Mouse (Mus musculus) heart, postnatal 0 days (tissue): Measurements from ENCODE around the gene Rapgef1. TPM values are rescaled to one million over a fixed set of nuclear protein-coding genes. Genes with fewer than 3 reads are reported as not detected.

ENCODE experiments used
- ATAC-seq: fragments of 200-750 bp; cut with Nextera tagmentation; 2 replicates; pipeline ENCODE4 v1.8.0; 2017; ENCODE audit warnings: low read depth, moderate number of reproducible peaks, moderate library complexity; ENCODE audit not compliant: insufficient read depth
- DNase-seq: peaks from one replicate; pipeline ENCODE4 v3.0.0-alpha.2; 2016; ENCODE audit warnings: low spot score
- H3K27ac ChIP-seq: fragments of 300-500 bp; sonication (generic); 2 replicates; pipeline ENCODE4 v1.5.1; 2014; ENCODE audit warnings: low read depth, mild to moderate bottlenecking
- H3K27me3 ChIP-seq: fragments of 300-500 bp; sonication (generic); 2 replicates; pipeline ENCODE4 v1.6.1; 2014; ENCODE audit warnings: low read length, mixed read lengths; ENCODE audit not compliant: control insufficient read depth, insufficient read depth
- H3K36me3 ChIP-seq: fragments of 300-500 bp; sonication (generic); replicated peaks from 2 replicates; pipeline ENCODE4 v1.6.1; 2014; ENCODE audit warnings: low read length, mixed read lengths; ENCODE audit not compliant: control insufficient read depth, insufficient read depth
- H3K4me1 ChIP-seq: fragments of 300-500 bp; sonication (generic); 2 replicates; pipeline ENCODE4 v1.6.1; 2014; ENCODE audit warnings: antibody characterized with exemption; ENCODE audit not compliant: control insufficient read depth, insufficient read depth
- H3K4me2 ChIP-seq: fragments of 300-500 bp; sonication (generic); 2 replicates; pipeline ENCODE4 v1.6.1; 2014; ENCODE audit warnings: low read depth, mild to moderate bottlenecking, low read length, moderate library complexity
- H3K4me3 ChIP-seq: fragments of 300-500 bp; sonication (generic); 2 replicates; pipeline ENCODE4 v1.5.1; 2014; ENCODE audit warnings: low read depth, low read length
- H3K9ac ChIP-seq: fragments of 300-500 bp; sonication (generic); replicated peaks from 2 replicates; pipeline ENCODE4 v1.6.1; 2014; ENCODE audit warnings: low read depth, low read length, mixed read lengths
- H3K9me3 ChIP-seq: fragments of 300-500 bp; sonication (generic); replicated peaks from 2 replicates; pipeline ENCODE4 v1.6.1; 2016; ENCODE audit warnings: low read length; ENCODE audit not compliant: control insufficient read depth
- CTCF ChIP-seq: IDR thresholded peaks from 2 replicates; pipeline ENCODE4 v1.5.1; 2016; ENCODE audit warnings: antibody characterized with exemption, control low read depth, low read depth
- EP300 ChIP-seq: IDR thresholded peaks from 2 replicates; pipeline ENCODE4 v1.6.1; 2016; ENCODE audit warnings: antibody characterized with exemption, low read depth
- WGBS: fragments of 180-500 bp; shearing (Covaris S2); extraction: QIAGEN DNeasy Blood & Tissue Kit; methylation state at CpG from one replicate; pipeline ENCODE4 v1.1.7; 2014; 5-methylcytosine and 5-hydroxymethylcytosine counted together
- polyA plus RNA-seq: library from polyadenylated mRNA; unstranded; fragments of >200 nt; fragmentation: Nextera tagmentation; extraction: Ambion mirVana; gene quantifications from 2 replicates; pipeline ENCODE4 v1.2.1, GENCODE M21; 2015
- total RNA-seq: library from RNA; depleted of rRNA; stranded (reverse); fragments of >200 nt; gene quantifications from 2 replicates; pipeline ENCODE4 v1.2.3, GENCODE M21; 2014; ENCODE audit warnings: low replicate concordance

Gene Rapgef1
- total and polyA plus RNA-seq, 2 experiments from 2014 or later, result 9.0 to 47.6 TPM

- Histone ChIP-seq H3K9ac (no peak overlapping the region), H3K4me1 (peaks cover 47% of the 10 kb centered on the region), H3K27me3 (no peaks in the 10 kb centered on the region), H3K9me3 (no peaks in the 10 kb centered on the region), H3K36me3 (no peaks in the 10 kb centered on the region), H3K4me3 (no peak overlapping the region), H3K4me2 (no peak overlapping the region), H3K27ac (peak overlapping the region; percentile 77; the same call in 1 of the 2 replicates)
- peak; percentile 5; the same call in 1 of the 2 replicates for TF ChIP-seq CTCF
- no peak for TF ChIP-seq EP300
- 48% methylated on average over 5 of the region's 5 CpGs for WGBS
- DNase-seq (no peak), ATAC-seq (no peak)
These were observed 15.0 kb downstream of the Rapgef1 start for GRCm38 (mm10) chr2:29634541-29634940.

GRCm38 (mm10) chr2:29635966-29636507, 16.5 kb downstream of the Rapgef1 start:
- no peak overlapping the region for H3K27ac ChIP-seq
- peaks cover 40% of the 10 kb centered on the region for H3K4me1 ChIP-seq
- TF ChIP-seq CTCF (no peak), EP300 (no peak)
- no peak overlapping the region for H3K4me3 ChIP-seq
- no peaks in the 10 kb centered on the region for H3K36me3 ChIP-seq
- DNase-seq (no peak), ATAC-seq (no peak)
- H3K9ac ChIP-seq, result no peak overlapping the region
- WGBS, result 80% methylated on average over 5 of the region's 5 CpGs
- no peaks in the 10 kb centered on the region for H3K9me3 ChIP-seq
- H3K4me2 ChIP-seq, result no peak overlapping the region
- H3K27me3 ChIP-seq, result no peaks in the 10 kb centered on the region

- no peak for TF ChIP-seq EP300
- no peak for TF ChIP-seq CTCF
- Histone ChIP-seq H3K27me3 (no peaks in the 10 kb centered on the region), H3K4me3 (no peak overlapping the region), H3K9me3 (no peaks in the 10 kb centered on the region), H3K4me2 (no peak overlapping the region), H3K4me1 (peaks cover 33% of the 10 kb centered on the region), H3K9ac (no peak overlapping the region), H3K27ac (peak overlapping the region; percentile 44), H3K36me3 (no peaks in the 10 kb centered on the region)
- DNase-seq (no peak), ATAC-seq (no peak)
These were observed 18.0 kb downstream of the Rapgef1 start for GRCm38 (mm10) chr2:29637528-29637927.

GRCm38 (mm10) chr2:29639377-29639776, 19.9 kb downstream of the Rapgef1 start:
- H3K27ac ChIP-seq, result peak overlapping the region; percentile 81
- WGBS, result 74% methylated on average over 1 of the region's 1 CpGs
- no peak overlapping the region for H3K4me3 ChIP-seq
- DNase-seq (peak; percentile 60), ATAC-seq (peak; percentile 77)
- no peaks in the 10 kb centered on the region for H3K36me3 ChIP-seq
- H3K4me2 ChIP-seq, result no peak overlapping the region
- H3K9ac ChIP-seq, result no peak overlapping the region
- H3K27me3 ChIP-seq, result no peaks in the 10 kb centered on the region
- H3K4me1 ChIP-seq, result peaks cover 15% of the 10 kb centered on the region
- H3K9me3 ChIP-seq, result no peaks in the 10 kb centered on the region
- peak; percentile 55; the same call in 1 of the 2 replicates for TF ChIP-seq EP300
- no peak for TF ChIP-seq CTCF

GRCm38 (mm10) chr2:29639953-29640743, 20.6 kb downstream of the Rapgef1 start:
- ATAC-seq, result no peak

More at GRCm38 (mm10) chr2:29639953-29640743, 20.6 kb downstream of the Rapgef1 start:
- Histone ChIP-seq H3K27me3 (no peaks in the 10 kb centered on the region), H3K9ac (no peak overlapping the region), H3K4me1 (peaks cover 8% of the 10 kb centered on the region), H3K4me2 (no peak overlapping the region), H3K4me3 (no peak overlapping the region), H3K9me3 (no peaks in the 10 kb centered on the region), H3K27ac (peak overlapping the region; percentile 78), H3K36me3 (no peaks in the 10 kb centered on the region)
- TF ChIP-seq CTCF (no peak), EP300 (no peak)
- 75% methylated on average over 5 of the region's 5 CpGs for WGBS
- no peak for DNase-seq
